Mouse (Mus musculus) adrenal gland, postnatal 36 days (tissue): Measurements from ENCODE around the gene Cadps. TPM values are rescaled to one million over a fixed set of nuclear protein-coding genes. Genes with fewer than 3 reads are reported as not detected.

Experiments used
- DNase-seq, 2 experiments: peaks; one replicate each; pipeline ENCODE4 v3.0.0; 2021; ENCODE audit warnings: mixed read lengths in 1 of 2
- total RNA-seq, 2 experiments: library from RNA; stranded (reverse); gene quantifications; 2 replicates each; pipeline ENCODE4 v1.2.3; 2021

The Cadps gene
- total RNA-seq, 2 experiments from 2014 or later = 7.4 to 8.8 TPM

DNA sequence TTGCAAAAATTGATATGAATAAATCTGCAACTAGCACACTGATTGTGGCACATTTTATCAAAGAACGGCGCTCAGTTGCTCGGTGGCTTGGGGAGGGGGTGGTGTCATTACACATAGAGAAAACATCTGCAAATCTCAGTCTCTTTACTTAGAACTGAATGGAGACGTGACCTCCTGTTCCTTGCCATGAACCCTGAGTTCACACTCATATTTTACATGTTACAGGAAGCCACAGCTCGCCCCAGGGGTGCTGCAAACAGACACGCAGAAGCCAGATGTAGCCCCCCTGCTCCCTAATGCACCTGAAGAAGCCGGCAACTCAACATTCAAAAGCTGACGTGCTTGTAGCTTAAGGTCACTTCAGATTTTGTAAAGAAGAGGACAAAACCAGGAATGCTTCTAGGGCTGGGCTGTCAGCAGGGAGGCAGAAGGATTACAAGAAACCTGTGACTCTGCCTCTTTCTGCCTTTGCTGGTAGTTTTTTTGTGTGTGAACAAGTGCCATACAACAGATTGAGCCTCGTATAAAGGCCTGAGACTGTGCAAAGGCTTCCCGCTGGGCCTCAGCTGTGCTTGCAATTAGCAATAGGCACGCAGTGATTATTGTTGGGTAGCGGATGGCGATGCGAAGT is 434.0 kb downstream of the Cadps start:
- DNase-seq = no peak

DNA sequence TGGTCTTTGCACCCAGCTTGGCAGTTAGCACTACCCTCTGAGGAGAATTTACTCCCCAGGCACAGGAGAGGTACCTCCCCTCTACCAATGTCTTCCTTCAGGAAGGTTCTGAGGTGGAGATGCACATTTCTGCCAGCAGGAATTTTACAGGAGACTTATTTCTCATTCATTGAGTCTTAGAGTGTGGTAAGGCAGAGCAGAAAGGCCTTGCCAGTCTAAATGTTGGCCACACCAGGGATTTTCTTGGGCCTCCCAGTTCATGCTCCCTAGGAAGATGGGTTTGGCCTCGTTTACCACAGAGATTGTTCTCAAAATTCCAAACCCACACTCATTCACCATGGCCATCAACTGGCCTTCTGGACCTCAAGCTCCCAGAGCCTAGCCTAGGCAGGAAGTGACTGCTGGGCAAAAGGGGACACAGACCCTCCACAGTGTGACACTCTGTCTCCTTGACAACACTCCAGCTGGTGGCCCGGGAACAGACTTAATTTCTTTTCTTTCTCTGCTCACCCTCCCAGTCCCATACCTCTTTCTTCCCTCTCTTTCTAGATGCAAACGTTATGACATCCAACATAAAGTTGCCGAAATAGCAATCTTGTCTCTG is 434.6 kb downstream of the Cadps start:
- no peak for DNase-seq

DNA sequence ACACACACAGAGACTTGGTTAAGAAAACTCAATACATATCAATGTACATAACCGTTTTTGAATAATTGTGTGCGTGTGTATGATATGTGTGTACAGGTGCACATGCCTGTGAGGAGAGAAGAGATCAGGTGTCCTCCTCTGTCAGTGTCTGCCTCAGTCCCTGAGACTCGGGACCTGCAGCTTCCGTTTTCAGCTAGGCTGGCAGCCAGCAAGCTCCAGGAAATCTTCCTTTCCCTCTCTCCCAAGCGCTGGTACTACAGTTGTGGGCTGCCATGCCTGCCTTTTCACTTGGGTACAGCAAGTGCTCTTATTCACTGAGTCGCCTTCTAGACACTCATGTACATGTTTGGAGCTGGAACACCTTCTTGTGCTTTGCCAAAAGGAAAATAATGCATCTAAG is 435.7 kb downstream of the Cadps start:
- DNase-seq = no peak

DNA sequence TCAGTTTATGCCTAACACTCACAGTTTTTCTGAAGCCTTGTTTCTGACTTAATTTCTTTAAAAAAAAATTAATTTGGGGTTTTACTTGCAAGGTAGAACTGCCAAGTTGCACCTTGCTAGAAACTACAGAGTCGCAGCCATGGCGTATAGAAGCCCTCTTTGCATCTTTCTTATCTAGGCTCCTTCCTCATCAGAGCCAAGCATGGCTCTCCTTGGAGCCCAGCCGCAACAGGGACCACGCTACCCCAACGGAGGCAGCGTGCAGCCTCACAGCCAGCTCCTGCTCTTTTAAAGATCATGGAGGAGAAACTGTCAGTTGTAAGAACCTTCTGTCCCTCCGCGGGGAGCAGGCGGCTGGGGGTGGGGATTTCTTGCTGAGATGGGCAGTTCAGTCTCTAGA is 445.0 kb downstream of the Cadps start:
- no peak for DNase-seq

DNA sequence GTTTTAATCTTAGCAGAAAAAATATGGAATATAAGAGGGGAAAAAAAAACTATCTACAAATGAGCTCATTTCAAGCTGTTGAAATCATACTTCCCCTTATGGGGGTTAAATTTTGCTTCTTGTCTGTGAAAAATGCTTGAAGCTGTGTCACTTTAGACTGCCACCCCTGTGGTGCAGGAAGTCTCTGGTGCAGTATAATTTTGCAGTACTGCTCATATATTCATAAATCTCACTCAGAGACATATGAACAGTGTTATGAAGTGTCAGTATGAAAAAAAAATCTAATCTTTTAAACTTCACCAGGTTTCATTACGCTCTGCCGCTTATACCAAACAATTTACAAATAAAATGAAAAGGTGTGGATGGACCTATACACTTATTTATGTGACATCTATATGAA is 445.6 kb downstream of the Cadps start:
- DNase-seq = no peak

DNA sequence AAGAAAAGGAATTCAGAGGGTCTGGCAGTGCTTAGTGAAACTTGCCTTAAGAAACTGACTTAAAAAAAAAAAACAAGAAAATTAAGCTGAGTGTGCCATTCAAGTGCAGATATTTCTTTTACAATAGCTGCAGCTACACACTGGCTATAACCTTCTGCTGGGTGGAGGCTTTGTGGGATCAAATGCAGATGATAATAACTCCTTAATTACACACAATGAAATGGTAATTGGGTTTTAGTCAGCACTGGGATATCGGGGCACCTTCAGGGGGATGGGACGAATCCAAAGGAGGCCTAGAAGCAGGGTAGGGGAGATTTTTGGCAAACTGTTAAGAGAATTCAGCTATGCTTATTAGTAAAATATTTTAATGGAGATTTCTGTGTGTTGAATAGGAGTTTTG is 447.4 kb downstream of the Cadps start:
- DNase-seq = no peak

DNA sequence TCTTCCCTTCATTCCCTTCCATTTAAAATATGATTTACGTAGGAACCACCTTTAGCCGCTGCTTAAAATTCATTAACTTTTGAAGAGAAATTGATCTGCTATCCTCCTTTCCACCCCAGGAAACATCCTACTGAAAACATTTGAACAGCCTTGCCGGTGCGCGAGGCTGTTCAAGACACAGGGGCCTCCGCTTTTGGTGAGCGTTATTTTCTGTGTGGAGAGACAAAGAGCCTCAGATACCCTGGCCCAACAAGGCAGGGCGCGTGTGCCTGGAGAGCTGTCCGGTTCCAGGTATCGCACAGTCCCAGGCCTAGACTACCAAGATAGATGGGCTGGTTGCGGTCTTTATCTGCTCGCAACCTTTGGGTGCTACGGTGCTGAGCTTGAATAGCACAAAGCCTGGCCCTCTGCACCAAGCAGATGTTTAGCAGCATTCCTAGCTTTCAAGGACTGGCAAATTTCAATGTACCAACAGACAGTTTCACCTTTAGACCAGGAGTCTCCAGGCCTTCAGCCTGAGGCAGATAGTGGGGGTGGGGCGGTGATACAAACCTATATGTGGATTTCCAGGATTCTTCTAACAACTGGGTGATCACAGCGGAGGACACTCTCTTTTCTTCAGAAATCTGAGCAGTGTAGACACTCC is 472.5 kb downstream of the Cadps start:
- no peak for DNase-seq

DNA sequence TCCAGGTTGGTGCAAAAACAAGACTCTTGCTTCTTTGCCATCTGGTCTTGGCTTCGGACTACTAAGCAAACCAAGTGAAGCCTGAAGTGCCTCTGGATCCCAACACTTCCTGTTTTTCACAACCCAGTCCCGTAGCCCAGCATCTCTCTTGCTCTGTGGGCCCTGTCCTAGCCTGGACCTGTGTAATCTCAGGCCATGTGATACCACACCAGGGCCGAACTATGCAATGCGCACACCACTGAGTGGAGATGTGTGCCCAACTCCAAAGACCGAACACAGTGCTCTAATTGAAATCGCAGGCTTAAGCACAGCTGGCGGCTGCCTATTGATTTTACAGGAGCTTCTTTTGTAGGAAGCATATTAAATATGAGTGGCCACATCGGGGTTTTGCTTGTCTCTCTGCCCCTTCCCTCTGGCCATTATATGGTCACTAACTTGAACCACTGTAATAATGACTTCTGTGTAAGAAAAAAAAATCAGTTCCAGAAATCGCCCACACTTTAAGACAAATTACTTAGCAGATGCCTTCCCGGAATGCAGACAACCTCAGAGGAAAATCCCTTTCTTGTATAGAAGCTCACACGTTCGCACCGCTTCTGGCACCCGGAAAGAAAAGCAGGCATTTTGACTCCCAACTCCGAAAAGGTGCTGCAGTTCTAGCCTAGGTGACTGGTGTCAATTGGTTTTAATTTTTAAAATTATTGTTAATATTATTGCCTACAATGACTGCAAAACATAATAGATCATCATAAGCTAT is 473.4 kb downstream of the Cadps start:
- DNase-seq = no peak

DNA sequence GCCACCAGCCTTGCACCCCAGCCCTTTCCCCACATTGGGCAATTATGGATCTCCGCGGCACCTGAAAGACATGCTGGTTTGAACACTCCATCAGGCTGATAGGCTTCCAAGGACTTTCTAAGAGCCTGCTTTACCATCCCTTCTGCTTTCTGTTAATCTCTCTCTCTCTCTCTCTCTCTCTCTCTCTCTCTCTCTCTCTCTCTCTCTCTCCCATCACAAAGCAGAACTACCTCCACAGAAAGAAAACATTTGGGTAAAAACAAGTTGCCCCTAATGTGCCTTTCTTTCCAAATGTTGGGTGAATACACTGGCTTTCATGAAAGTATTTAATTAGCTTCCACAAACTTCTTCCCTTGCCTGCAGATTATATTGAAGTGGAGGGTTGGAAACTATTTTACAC is 474.8 kb downstream of the Cadps start, which contains the start of gene Fezf2:
Fezf2 (minus strand) TSS at position 101 of the 400 bp plus-strand sequence.
- DNase-seq = no peak

DNA sequence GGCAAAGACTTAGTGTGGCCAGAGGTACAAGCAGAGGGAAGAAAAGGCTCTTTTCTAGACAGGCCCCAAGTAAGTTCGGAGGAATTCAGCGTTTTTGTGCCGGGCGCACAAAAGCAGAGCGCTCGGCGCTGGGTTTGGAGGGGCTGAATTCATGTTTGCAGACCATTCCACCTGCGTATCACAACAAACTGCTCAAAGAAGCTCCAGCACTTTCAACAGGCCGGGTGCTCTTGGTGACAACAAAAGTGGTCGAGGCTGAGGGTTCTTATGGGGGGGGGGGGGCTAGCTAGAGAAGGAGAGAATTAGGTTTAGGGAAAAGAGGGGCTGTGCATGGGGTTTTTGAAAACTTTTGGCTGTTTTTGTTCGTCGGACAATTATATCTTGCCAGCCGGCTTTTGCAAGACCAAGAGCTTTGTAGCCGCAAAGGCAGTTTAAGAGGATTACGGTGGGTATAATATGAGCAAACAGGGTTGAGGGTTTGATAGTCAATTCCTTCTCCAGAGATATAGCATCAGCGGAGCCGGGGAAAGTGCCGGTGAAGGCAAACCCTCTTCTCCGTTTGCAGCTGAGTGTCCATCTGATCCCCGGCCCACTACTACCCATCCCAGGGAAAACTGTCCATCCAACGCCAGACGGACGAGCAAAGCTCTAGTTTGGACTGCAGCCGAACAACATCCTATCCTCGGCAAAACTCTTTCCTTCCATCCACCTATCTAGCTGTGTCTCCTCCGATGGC is 475.8 kb downstream of the Cadps start:
- no peak for DNase-seq

DNA sequence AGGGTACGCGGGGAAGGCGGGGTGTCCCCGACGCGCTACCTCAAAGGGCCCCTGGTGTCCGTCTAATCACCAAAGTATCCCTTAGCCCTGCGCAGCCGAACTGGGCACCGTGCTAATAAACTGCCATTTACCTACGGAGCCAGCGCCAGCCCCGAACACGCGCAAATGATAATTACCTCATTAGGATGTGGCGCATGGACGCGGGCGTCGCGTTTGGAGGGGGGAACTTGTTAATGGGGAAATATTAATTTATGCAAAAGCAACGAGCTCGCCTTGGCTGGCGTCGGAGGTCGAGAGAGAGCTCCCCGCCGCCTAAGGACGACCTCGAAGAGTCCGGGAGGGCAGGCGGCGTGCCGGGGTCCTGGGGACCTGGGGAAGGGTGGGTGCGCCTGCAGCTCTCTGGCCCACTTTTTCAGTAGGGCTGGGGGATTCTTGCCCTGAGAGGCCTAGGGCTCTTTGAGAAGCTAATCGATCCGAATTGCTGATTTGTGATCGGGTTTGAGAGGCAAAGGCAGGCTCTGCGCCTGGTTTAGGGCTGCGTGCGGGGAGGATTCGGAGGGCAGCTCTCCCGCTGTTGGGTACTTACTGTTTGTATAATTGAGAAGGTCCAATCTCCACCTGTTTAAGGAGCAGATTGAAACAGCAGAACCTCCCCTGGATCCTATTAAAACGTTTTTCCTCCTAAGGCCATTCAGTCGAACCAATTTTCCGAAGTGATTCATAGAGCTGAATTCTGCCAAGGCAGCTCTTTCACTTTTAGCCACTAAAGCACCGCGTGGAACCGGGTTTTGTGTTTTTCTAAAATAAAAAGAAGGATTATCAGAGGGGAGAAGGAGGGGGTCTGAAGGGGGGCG is 476.6 kb downstream of the Cadps start:
- DNase-seq = no peak

DNA sequence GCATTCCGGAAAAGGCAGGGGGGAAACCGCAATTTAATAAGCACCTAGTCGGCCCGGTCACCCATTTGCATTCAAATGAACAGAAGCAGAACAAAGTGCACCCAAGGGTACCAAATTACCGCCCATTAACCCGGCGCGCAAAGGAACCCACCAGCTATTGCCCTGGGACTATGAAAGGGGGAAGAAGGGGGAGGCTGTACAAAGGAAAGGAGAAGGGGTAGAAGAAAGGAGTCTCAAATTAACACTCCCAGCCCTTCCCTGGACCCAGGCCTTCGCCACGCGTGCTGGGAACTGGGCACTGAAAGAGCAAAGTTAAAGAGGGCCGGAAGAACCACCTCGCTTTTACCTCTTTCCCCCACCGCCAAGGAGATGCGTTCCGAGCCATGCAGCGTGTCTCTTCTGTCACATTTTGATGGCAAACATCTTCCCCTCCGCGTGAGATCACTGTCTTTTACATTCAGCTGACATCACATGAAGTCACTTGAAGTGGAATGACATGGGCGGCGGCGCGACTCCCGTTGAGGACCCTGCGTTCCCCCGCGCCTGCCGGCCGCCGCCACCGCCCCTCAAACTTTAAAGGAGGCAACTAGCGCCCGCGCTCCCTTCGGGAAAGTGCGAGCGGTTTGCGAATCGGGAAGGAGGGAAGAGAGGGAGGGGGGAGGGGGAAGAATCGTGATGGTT is 477.5 kb downstream of the Cadps start:
- no peak for DNase-seq

DNA sequence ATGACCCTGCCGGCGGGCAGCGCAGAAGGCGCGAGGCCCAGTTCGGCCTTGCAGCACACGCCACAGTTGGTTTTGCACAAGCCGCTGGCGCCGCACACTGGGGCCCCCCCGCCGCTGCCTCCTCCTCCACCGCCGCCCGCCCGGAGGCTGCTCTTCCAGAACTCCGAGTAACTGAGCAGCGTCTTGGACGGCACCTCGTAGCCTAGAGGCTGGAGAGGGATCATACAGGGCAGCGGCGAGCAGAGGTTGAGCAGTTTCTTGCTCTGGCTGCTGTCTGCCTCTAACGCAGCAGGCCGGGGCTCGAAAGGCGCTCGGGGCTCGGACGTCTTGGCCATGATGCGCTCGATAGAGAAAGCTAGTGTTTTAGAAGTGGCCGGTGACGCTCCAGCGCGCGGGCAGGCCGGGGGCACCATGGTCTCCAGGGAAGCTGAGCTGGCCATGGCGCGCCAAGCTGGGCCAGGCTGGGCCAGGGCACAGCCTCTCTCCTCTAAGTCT is 478.1 kb downstream of the Cadps start:
- peak; percentile 11 to 30 for DNase-seq

DNA sequence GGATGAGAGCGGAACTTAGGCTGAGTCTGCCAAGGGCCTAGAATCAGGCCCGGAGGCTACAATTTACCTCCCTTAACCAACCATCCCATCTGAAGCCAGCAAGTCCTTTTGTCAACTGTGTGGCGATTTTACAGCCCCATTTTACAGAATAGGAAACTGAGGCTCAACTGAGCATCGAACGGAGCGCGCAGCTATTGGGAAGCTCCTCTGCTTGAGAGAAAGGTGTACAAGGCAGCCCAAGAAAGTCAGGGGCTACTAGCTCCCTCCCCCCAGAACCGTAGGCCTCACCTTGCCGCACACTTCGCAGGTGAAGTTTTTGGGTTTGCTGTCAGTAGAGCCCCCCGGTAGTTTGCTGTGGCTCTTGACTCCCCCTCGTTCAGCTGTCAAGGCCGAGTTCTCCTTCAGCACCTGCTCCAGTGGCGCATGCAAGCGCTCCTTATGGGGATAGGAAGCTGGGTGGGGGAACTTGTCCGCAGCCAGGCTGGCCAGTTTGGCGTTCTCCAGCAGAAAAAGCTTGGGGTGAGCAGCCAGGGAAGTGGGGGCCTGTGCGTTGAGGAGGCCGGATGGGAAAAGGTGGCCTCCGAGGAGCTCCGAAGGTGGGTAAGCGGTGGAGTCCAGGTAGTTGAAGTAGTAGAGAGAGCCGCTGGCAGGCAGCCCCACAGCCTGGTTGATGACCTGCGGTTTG is 478.7 kb downstream of the Cadps start:
- no peak for DNase-seq

DNA sequence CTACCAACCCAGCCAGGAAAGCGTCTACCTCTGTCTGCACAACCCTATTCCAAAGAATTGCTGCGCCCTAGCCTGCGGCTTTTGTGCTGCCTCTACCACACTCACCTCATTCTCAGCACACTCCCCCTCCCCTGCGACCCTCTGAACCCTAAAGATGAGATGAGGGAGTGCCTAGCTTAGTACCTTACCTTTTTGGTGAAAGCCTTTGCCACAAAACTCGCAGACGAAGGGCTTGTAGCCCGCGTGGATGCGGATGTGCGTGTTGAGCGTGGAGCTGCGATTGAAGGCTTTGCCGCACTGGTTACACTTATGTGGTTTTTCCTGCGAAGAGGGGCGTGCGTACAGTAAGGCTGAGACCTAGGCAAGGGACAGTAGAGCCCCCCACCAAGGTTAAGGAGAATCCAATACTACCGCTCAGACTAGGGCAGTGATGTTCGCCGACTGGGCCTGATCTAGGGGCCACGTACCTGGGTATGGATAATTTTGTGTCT is 479.4 kb downstream of the Cadps start:
- DNase-seq = no peak

DNA sequence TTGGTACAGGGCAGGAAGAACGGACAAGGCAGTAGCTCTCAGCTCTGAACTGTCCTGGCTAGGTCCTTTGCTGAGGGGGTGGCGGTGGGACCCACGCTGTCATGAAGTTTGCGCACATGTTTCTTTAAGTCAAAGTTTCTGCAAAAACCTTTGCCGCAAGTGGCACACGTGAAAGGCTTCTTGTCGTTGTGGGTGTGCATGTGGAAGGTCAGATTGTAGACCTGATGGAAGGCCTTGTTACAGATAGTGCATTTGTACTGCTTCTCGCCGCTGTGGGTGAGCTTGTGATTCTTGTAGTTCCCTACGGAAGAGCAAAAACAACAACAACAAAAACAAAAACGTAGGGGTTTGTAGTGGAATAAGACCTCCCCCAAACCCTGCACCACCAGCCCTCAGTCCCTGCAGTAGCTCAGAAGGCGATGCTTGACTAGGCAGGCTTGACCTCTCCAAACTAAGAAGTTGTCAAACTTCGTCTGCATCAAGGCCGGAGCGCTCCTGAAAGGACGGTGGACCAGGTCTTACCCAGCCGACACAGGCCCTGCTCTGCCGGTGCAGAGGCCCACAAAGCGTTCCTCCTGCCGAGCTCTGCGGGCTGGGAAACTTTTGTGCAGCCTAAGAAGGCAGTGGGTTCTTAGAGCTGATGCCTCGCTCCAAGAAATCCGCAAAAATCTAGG is 480.3 kb downstream of the Cadps start:
- DNase-seq = no peak

DNA sequence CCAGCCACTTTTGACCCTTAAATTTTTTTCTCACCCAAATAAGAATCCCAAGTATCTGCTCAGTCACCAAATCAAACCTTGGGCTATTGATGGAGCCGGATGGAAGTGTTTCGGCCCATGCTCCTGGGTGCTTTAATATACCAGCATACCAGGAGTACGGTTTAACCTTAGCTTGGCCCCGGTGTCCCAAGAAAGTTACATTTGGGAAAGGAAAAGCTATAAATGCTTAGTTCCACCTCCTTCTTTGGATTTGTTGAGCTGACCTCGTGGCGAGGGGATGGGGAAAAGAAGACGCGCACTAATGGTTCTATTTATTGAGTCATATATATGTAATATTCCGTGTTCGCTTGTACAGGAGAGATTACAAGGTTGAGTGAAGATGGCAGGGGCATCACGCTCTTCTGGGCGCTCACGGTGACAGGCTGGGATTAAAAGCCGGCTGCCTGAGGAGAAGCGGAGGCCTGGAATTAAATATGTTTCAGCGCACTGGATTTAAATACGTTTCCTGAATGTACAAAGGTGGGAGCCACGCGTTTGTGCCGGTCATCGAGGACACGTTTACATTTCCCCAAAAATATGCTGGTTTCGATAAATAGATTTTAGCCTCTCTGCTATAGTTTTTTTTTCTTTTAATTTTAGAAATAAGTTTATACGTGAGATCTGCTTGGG is 481.0 kb downstream of the Cadps start:
- no peak for DNase-seq

DNA sequence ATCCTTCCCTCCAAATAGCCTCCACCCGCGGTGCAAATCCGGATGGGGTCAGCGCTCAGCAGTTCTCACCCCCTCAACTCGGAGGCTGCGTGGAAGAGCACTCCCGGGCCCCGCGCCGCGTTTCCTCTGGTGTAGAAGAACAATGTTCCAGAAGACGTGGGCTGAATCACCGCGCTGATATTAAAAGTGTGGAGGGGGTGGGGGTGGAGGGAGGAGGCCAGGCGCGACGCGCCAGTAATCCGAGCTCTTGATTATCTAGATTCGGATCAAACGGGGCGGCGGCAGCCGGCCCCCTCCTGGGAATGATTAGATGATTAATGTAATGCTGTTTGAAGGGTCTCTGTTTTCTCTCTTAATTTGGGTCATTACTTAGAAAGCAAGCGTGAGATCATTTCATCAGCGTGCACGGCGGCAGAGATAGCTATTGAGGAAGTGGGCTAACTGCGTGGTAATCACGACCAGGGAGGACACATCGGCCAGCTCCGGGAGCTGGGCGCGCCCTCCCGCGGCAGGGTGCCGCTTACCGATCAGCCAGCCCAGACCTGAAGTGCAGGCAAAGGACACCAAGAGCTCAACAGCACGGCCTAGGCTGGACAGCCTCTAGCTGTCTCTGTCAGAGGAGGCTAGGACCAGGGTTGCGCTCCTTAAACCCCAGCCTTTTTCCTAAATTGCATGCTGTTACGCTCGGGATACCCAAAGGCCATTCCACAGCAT is 481.6 kb downstream of the Cadps start:
- DNase-seq = peak; percentile 24 to 35
